Mouse (Mus musculus): ENCODE results near the gene Ipo8. TPM values are rescaled to one million over a fixed set of nuclear protein-coding genes. Genes with fewer than 3 reads are reported as not detected.

Gene Ipo8
- 15.9 and 18.9 TPM in 2 replicates for polyA plus RNA-seq (2014; fragmentation: Nextera tagmentation; extraction: Ambion mirVana)

DNA sequence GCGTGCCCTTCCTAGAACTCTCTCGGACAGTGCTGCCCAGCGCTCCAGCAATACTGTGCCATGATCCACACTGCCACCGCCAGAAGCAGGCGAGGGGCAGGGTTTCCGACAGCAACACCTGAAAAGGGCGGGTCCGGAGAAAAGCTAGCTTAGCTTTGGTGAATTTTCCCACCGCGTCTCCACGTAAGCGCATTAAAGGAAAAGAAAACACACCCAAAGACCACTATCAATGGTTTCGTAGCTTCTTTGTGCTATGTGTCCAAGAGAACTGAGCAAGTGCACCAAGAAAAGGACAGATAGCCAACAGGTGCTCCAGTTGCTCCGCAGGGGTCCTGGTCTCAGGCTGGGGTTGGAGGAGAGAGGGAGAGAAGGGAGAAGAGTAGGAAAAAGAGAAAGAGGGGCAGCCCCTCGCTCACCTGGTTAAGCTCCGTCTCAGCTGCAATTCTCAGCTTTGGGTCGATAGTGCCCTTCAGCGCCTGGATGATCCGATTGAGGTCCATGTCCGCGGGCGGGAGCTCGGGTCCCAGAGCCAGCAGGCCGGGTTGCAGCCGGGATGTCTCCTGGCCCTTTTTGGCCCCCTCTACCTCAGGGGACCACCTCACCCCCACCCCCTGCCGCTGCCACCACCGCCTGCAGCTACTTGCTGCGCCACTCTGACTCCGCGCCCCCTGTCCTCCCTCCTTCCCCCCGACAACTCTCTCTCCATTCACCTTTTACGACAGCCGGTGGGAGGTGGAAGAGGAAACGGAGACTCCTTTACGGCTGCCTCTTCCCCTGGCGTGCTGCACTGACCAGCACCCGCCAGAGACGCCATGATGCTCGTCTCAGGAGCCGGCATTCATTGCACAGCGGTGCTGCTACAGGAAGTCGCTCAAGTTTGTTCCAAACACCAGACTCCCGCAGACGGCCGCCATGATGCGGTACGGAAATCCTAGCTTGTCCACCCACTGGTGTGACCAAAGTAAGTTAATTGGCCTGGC is at the start of gene Ipo8:
TSS of gene Ipo8 (minus strand) at position 720 of the 980 bp plus-strand sequence.
- peaks cover 12% of the 10 kb centered on the region; the same call in 1 of the 2 replicates for H3K4me1 ChIP-seq (ENCODE audit: control insufficient read depth, insufficient read depth, low read length)
- H3K27me3 ChIP-seq (ENCODE audit: control insufficient read depth, insufficient read depth, low read length): no peaks in the 10 kb centered on the region
- H3K36me3 ChIP-seq (ENCODE audit: control insufficient read depth, insufficient read depth, low read length): no peaks in the 10 kb centered on the region
- peak; percentile 98 for ATAC-seq (ENCODE audit: low FRiP score, low TSS enrichment)
- WGBS: under 1% methylated on average over 47 of the region's 47 CpGs
- H3K9ac ChIP-seq (replicated peaks; ENCODE audit: low read length): peak within 1 kb of the TSS; percentile 67
- peak; percentile 97 for DNase-seq
- H3K4me2 ChIP-seq (ENCODE audit: low read length): peak within 1 kb of the TSS; percentile 89
- no peaks in the 10 kb centered on the region for H3K9me3 ChIP-seq (ENCODE audit: control insufficient read depth, low read length)
- H3K4me3 ChIP-seq (replicated peaks; ENCODE audit: low read depth, low read length): peak within 1 kb of the TSS; percentile 79
- H3K27ac ChIP-seq (replicated peaks; ENCODE audit: low read depth, low read length): 0 out of 2 replicates have a peak within 1 kb of the TSS, but pooled peaks have one; percentile 55

DNA sequence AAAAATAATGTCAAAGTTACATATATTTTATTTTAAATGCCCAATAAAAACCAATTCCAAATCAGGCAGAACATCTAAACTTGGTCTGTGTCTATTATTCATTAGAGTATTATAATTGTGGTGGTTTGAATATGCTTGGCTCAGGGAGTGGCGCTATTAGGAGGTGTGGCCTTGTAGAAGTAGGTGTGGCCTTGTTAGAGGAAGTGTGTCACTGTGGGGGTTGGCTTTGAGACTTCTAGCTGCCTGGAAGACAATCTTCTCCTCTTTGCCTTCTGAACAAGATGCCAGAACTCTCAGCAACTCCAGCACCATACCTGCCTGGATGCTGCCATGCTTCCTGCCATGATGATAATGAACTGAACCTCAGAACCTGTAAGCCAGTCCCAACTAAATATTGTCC is 42.6 kb upstream of the Ipo8 start:
- Histone ChIP-seq H3K4me1 (ENCODE audit: control insufficient read depth, insufficient read depth, low read length) (no peaks in the 10 kb centered on the region), H3K27me3 (ENCODE audit: control insufficient read depth, insufficient read depth, low read length) (no peaks in the 10 kb centered on the region), H3K9ac (replicated peaks; ENCODE audit: low read length) (no peak overlapping the region), H3K4me3 (replicated peaks; ENCODE audit: low read depth, low read length) (no peak overlapping the region), H3K9me3 (ENCODE audit: control insufficient read depth, low read length) (no peaks in the 10 kb centered on the region), H3K36me3 (ENCODE audit: control insufficient read depth, insufficient read depth, low read length) (0 out of 2 replicates have a peak, but pooled peaks cover 7% of the 10 kb centered on the region), H3K27ac (replicated peaks; ENCODE audit: low read depth, low read length) (no peak overlapping the region), H3K4me2 (ENCODE audit: low read length) (no peak overlapping the region)
- ATAC-seq (ENCODE audit: low FRiP score, low TSS enrichment) (no peak), DNase-seq (no peak)
- WGBS: 100% methylated on average over 1 of the region's 1 CpGs

DNA sequence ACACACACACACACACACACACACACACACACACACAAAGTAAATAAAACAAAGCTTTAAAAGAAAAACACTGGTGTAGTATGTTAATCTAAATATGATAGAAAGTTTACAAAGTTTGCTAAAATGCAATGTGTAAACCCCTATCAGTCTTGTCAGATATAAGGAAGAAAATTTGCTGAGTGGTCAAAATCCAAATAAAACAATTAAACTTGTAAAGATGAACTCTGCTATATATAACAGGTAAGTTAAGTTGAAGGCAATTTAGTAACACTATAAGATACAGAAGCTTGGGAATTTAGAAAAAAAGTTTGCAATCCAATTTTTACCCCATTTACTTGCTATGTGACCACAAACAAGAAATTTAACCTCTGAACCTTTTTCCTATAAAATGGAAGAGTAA is 14.4 kb upstream of the Ipo8 start:
- no peak for DNase-seq
- Histone ChIP-seq H3K4me1 (ENCODE audit: control insufficient read depth, insufficient read depth, low read length) (no peaks in the 10 kb centered on the region), H3K27me3 (ENCODE audit: control insufficient read depth, insufficient read depth, low read length) (no peaks in the 10 kb centered on the region), H3K9ac (replicated peaks; ENCODE audit: low read length) (no peak overlapping the region), H3K4me3 (replicated peaks; ENCODE audit: low read depth, low read length) (no peak overlapping the region), H3K27ac (replicated peaks; ENCODE audit: low read depth, low read length) (no peak overlapping the region), H3K9me3 (ENCODE audit: control insufficient read depth, low read length) (no peaks in the 10 kb centered on the region), H3K36me3 (ENCODE audit: control insufficient read depth, insufficient read depth, low read length) (0 out of 2 replicates have a peak, but pooled peaks cover 2% of the 10 kb centered on the region), H3K4me2 (ENCODE audit: low read length) (no peak overlapping the region)
- ATAC-seq (ENCODE audit: low FRiP score, low TSS enrichment): no peak

DNA sequence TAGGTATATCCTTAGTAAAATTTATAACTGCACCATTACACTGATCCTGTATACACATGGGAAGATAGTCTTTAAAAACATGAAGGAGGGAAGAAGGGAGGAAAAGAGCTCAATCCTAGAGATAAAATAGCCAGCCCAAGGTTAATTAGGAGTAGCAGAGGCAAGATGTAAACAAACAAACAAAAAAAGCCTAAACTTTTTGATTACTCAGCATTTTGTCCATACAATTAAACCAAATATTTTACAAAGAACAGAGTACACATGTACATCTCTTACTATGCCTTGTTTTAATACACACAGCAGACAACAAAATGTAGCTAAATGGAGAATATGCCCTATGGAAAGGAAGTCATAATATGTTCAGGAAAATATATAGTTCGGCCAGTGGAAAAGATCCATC is 10.5 kb upstream of the Ipo8 start:
- H3K27me3 ChIP-seq (ENCODE audit: control insufficient read depth, insufficient read depth, low read length): no peaks in the 10 kb centered on the region
- 94% methylated on average over 1 of the region's 1 CpGs for WGBS
- ATAC-seq (ENCODE audit: low FRiP score, low TSS enrichment): no peak

DNA sequence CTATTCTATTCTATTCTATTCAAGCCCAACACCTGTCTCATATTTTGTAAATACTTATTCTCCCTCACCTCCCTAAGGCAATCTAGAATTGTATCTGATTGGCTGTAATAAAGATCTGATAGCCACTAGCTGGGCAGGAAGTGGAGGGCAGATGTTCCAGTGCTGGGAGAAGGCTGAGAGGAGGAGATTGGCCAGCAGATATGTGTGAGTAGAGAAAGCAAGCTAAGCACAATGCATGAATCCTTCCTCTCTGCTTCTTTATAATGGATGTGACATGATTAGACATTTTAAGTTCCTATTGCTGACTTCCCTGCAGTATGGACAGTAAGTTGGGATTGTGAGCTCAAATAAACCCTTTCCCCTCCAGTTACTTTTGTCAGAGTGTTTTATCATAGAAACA is 7.2 kb upstream of the Ipo8 start:
- DNase-seq: no peak
- no peaks in the 10 kb centered on the region for H3K36me3 ChIP-seq (ENCODE audit: control insufficient read depth, insufficient read depth, low read length)
- no peak for ATAC-seq (ENCODE audit: low FRiP score, low TSS enrichment)
- H3K9me3 ChIP-seq (ENCODE audit: control insufficient read depth, low read length): no peaks in the 10 kb centered on the region
- H3K4me1 ChIP-seq (ENCODE audit: control insufficient read depth, insufficient read depth, low read length): no peaks in the 10 kb centered on the region
- H3K27me3 ChIP-seq (ENCODE audit: control insufficient read depth, insufficient read depth, low read length): no peaks in the 10 kb centered on the region
- no peak overlapping the region for H3K4me3 ChIP-seq (replicated peaks; ENCODE audit: low read depth, low read length)
- H3K27ac ChIP-seq (replicated peaks; ENCODE audit: low read depth, low read length): no peak overlapping the region
- no peak overlapping the region for H3K9ac ChIP-seq (replicated peaks; ENCODE audit: low read length)
- no peak overlapping the region for H3K4me2 ChIP-seq (ENCODE audit: low read length)

More for the DNA sequence above, 10.5 kb upstream of the Ipo8 start:
- H3K36me3 ChIP-seq (ENCODE audit: control insufficient read depth, insufficient read depth, low read length): no peaks in the 10 kb centered on the region
- no peak overlapping the region for H3K27ac ChIP-seq (replicated peaks; ENCODE audit: low read depth, low read length)
- H3K4me2 ChIP-seq (ENCODE audit: low read length): no peak overlapping the region
- H3K9ac ChIP-seq (replicated peaks; ENCODE audit: low read length): no peak overlapping the region
- H3K4me3 ChIP-seq (replicated peaks; ENCODE audit: low read depth, low read length): no peak overlapping the region
- no peaks in the 10 kb centered on the region for H3K9me3 ChIP-seq (ENCODE audit: control insufficient read depth, low read length)
- no peak for DNase-seq
- H3K4me1 ChIP-seq (ENCODE audit: control insufficient read depth, insufficient read depth, low read length): no peaks in the 10 kb centered on the region

DNA sequence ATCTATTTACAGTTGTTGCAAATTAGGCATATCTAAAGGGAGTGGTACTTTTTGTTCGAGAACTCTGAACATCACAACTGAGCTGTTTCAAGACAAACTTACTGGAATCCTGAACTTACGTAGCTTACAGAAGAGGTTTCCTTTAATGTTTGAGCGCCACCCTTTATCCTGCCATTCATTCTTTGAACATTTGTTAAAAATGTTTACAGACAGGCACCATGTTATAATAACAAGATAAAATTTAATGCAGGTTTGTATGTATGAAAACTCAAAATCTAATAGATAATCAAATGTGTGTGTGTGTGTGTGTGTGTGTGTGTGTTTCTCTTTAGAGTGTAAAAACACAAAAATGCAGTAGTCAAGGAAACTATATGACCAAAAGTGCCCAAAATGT is 458 bp upstream of the Ipo8 start:
- Histone ChIP-seq H3K9ac (replicated peaks; ENCODE audit: low read length) (no peak overlapping the region), H3K4me2 (ENCODE audit: low read length) (peak overlapping the region; percentile 89), H3K4me3 (replicated peaks; ENCODE audit: low read depth, low read length) (peak overlapping the region; percentile 79), H3K27me3 (ENCODE audit: control insufficient read depth, insufficient read depth, low read length) (no peaks in the 10 kb centered on the region), H3K27ac (replicated peaks; ENCODE audit: low read depth, low read length) (0 out of 2 replicates have a peak overlapping the region, but pooled peaks have one; percentile 37), H3K4me1 (ENCODE audit: control insufficient read depth, insufficient read depth, low read length) (peaks cover 12% of the 10 kb centered on the region; the same call in 1 of the 2 replicates), H3K36me3 (ENCODE audit: control insufficient read depth, insufficient read depth, low read length) (no peaks in the 10 kb centered on the region), H3K9me3 (ENCODE audit: control insufficient read depth, low read length) (no peaks in the 10 kb centered on the region)
- WGBS: 25% methylated on average over 3 of the region's 3 CpGs
- no peak for DNase-seq
- ATAC-seq (ENCODE audit: low FRiP score, low TSS enrichment): peak; percentile 5; the same call in 1 of the 2 replicates

DNA sequence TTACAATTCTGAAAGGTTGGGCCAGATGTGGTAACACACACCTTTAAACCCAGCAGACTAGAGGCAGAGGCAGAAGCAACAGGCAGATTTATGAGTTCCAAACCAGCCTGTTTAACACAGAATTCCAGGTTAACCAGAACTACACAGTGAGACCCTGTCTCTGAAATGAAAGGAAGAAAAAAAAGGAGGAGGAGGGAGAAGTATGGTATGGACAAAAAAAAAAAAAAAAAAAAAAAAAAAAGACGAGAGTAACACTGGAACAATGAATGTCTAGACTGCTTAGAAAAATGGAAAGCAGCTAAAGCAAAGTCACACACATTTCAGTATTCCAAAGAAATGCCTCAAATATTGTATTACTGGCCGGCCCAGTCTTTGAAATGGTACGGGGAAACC is 916 bp downstream of the Ipo8 start:
- Histone ChIP-seq H3K9ac (replicated peaks; ENCODE audit: low read length) (peak overlapping the region; percentile 67), H3K27ac (replicated peaks; ENCODE audit: low read depth, low read length) (no peak overlapping the region), H3K27me3 (ENCODE audit: control insufficient read depth, insufficient read depth, low read length) (no peaks in the 10 kb centered on the region), H3K4me2 (ENCODE audit: low read length) (peak overlapping the region; percentile 89), H3K4me1 (ENCODE audit: control insufficient read depth, insufficient read depth, low read length) (peaks cover 12% of the 10 kb centered on the region; the same call in 1 of the 2 replicates), H3K36me3 (ENCODE audit: control insufficient read depth, insufficient read depth, low read length) (no peaks in the 10 kb centered on the region), H3K4me3 (replicated peaks; ENCODE audit: low read depth, low read length) (peak overlapping the region; percentile 79), H3K9me3 (ENCODE audit: control insufficient read depth, low read length) (no peaks in the 10 kb centered on the region)
- no peak for DNase-seq
- no peak for ATAC-seq (ENCODE audit: low FRiP score, low TSS enrichment)
- WGBS: 2% methylated on average over 3 of the region's 3 CpGs

DNA sequence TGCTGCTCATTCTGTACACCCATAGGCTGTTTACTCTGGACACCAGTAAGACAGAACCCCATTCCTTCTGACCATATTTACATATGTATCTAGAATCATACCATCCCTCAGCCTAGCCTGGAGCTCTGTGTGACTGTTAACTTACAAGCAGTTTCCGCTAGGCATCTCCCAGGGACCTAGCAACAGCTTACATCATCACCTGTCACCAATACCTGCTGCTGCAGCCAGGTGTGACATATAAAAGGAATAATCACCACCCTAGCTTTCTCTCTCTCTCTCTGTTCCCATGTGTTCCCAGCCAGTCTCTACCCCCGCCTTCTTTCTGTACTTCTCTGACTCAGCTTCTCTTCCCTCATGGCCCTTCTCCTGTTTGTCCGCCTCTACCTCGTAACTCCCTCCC is 5.1 kb downstream of the Ipo8 start:
- ATAC-seq (ENCODE audit: low FRiP score, low TSS enrichment): no peak
- no peak for DNase-seq
- peaks cover 8% of the 10 kb centered on the region for H3K36me3 ChIP-seq (ENCODE audit: control insufficient read depth, insufficient read depth, low read length)
- H3K27me3 ChIP-seq (ENCODE audit: control insufficient read depth, insufficient read depth, low read length): no peaks in the 10 kb centered on the region
- no peaks in the 10 kb centered on the region for H3K9me3 ChIP-seq (ENCODE audit: control insufficient read depth, low read length)
- no peak overlapping the region for H3K9ac ChIP-seq (replicated peaks; ENCODE audit: low read length)
- H3K4me2 ChIP-seq (ENCODE audit: low read length): no peak overlapping the region
- WGBS: 90% methylated on average over 4 of the region's 4 CpGs
- H3K4me3 ChIP-seq (replicated peaks; ENCODE audit: low read depth, low read length): no peak overlapping the region
- H3K27ac ChIP-seq (replicated peaks; ENCODE audit: low read depth, low read length): no peak overlapping the region
- H3K4me1 ChIP-seq (ENCODE audit: control insufficient read depth, insufficient read depth, low read length): peaks cover 12% of the 10 kb centered on the region; the same call in 1 of the 2 replicates
